Mouse (Mus musculus) myocyte (in vitro differentiated cells): Measurements from ENCODE around the gene Lrtm1.

Experiments
- MAX ChIP-seq: IDR thresholded peaks from one replicate; pipeline ENCODE4 v1.6.1; 2011; ENCODE audit warnings: low read depth, mild to moderate bottlenecking, control low read depth
- MYOD1 ChIP-seq, 3 experiments: IDR thresholded peaks; one replicate each; pipeline ENCODE4 v1.6.1; 2011; ENCODE audit warnings: control low read depth in 2 of 3, low read depth in 2 of 3, mild to moderate bottlenecking in 2 of 3, moderate library complexity in 1 of 3; ENCODE audit not compliant: insufficient read length in 2 of 3, control insufficient read depth in 1 of 3
- MYOG ChIP-seq, 3 experiments: IDR thresholded peaks; one replicate each; pipeline ENCODE4 v1.6.1; 2011; ENCODE audit warnings: control low read depth in 2 of 3, low read depth in 2 of 3, mild to moderate bottlenecking in 2 of 3; ENCODE audit not compliant: insufficient read length in 2 of 3, control insufficient read depth in 1 of 3, insufficient read depth in 1 of 3
- POLR2A ChIP-seq: IDR thresholded peaks from one replicate; pipeline ENCODE4 v1.6.1; 2011; ENCODE audit warnings: low read depth, mild to moderate bottlenecking, control low read depth, moderate library complexity; ENCODE audit not compliant: insufficient read length
- POLR2AphosphoS2 ChIP-seq: IDR thresholded peaks from one replicate; pipeline ENCODE4 v1.6.1; 2011; ENCODE audit warnings: low read depth, control low read depth; ENCODE audit not compliant: insufficient read length
- REST ChIP-seq: IDR thresholded peaks from one replicate; pipeline ENCODE4 v1.6.1; 2011; ENCODE audit warnings: mild to moderate bottlenecking, control low read depth, moderate library complexity; ENCODE audit not compliant: insufficient read depth, insufficient read length
- USF1 ChIP-seq: IDR thresholded peaks from one replicate; pipeline ENCODE4 v1.6.1; 2011; ENCODE audit warnings: low read depth, mild to moderate bottlenecking, control low read depth, moderate library complexity

DNA sequence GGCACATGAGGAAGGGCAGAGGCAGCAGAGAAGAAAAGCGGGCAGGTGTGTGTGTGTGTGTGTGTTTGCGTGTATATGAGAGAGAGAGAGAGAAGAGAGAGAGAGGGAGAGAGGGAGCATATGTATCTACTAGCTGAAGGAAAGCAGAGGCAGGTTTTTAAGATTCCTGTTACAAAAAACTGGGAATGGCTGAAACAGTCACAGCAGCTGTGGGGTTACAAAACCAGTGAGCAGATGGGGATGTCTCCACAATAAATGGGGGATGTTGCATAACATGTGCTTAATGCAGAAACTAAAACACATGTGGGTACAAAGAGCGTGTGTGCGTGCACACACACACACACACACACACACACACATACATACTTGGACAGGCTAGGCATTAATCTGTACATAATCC, 48.8 kb upstream of the Lrtm1 start:
- TF ChIP-seq USF1 (no peak), POLR2AphosphoS2 (no peak), REST (no peak), POLR2A (no peak), MYOD1 (IDR thresholded peaks at IDR 0.05; ENCODE audit: control insufficient read depth in 1 of 3, insufficient read length in 2 of 3, low read depth in 2 of 3) (no peak), MAX (no peak), MYOG (IDR thresholded peaks at IDR 0.05; ENCODE audit: control insufficient read depth in 1 of 3, insufficient read depth in 1 of 3, insufficient read length in 2 of 3, low read depth in 2 of 3) (no peak)
